ENCODE assay signal across 7 mouse cellular contexts in the genomic region with DNA sequence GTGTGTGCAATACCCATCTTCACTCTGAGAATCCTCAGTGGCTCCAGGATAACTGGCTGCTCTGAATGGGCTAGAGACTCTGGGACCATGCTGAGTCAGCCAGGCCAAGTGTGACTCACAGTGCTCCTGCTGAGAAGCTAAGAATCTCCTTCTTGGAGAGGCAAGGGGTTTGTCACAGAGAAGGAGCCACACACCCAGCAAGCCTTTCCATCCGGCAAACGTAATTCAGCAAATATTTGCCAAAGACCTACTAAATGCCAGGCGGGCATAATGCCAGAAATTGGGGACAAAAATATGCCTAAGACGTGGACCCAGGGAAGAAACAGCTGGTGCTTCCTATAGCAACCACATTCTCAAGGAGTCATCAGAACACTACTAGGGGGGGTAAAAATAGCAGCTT.
DNase-seq lines count a peak whose midpoint lies in the region; ATAC-seq and TF ChIP-seq lines count a peak whose summit lies in the region.

No protein-coding gene starts in this region.

- ATAC-seq in midbrain, embryonic 14.5 days (ENCODE audit: low FRiP score, low TSS enrichment), result no peak
- no peak for ATAC-seq in midbrain, embryonic 16.5 days
- ATAC-seq in intestine, embryonic 15.5 days, result no peak
- ATAC-seq in midbrain, embryonic 11.5 days (ENCODE audit: low FRiP score), result no peak

- H3ac ChIP-seq in myocyte (ENCODE audit: control insufficient read depth, insufficient read length), result no peak overlapping the region

- no peak overlapping the region for H3K4me2 ChIP-seq in midbrain, embryonic 14.5 days (ENCODE audit: low read length)
- H3K4me2 ChIP-seq in midbrain, embryonic 16.5 days (ENCODE audit: low read length), result no peak overlapping the region
- H3K4me2 ChIP-seq in myocyte (ENCODE audit: low read depth), result peak overlapping the region; percentile 71
- H3K4me2 ChIP-seq in intestine, embryonic 15.5 days (replicated peaks), result no peak overlapping the region
- H3K4me2 ChIP-seq in midbrain, embryonic 11.5 days, result no peak overlapping the region

- H3K79me2 ChIP-seq in myocyte (ENCODE audit: control insufficient read depth, insufficient read depth), result peaks cover 4% of the 10 kb centered on the region

- no peak overlapping the region for H3K4me3 ChIP-seq in midbrain, embryonic 14.5 days (replicated peaks; ENCODE audit: low read depth, low read length)
- H3K4me3 ChIP-seq in midbrain, embryonic 16.5 days (ENCODE audit: low read depth, low read length), result no peak overlapping the region
- H3K4me3 ChIP-seq in myocyte, result no peak overlapping the region
- no peak overlapping the region for H3K4me3 ChIP-seq in intestine, embryonic 15.5 days (replicated peaks)
- H3K4me3 ChIP-seq in midbrain, embryonic 11.5 days (ENCODE audit: low read depth, low read length), result no peak overlapping the region

- intact Hi-C loops in gastrocnemius, postnatal 14 days (cut with DNase I; ENCODE audit: low total_unique reads), result no loop called here

- H3K27me3 ChIP-seq in midbrain, embryonic 14.5 days (ENCODE audit: control insufficient read depth, insufficient read depth, low read length), result no peaks in the 10 kb centered on the region
- H3K27me3 ChIP-seq in midbrain, embryonic 16.5 days (ENCODE audit: control insufficient read depth, insufficient read depth, low read depth, low read length), result no peaks in the 10 kb centered on the region
- no peaks in the 10 kb centered on the region for H3K27me3 ChIP-seq in myocyte (ENCODE audit: control insufficient read depth, insufficient read depth, insufficient read length)
- H3K27me3 ChIP-seq in intestine, embryonic 15.5 days (replicated peaks), result no peaks in the 10 kb centered on the region
- no peaks in the 10 kb centered on the region for H3K27me3 ChIP-seq in midbrain, embryonic 11.5 days (ENCODE audit: control insufficient read depth, insufficient read depth, low read length)

- no peak overlapping the region for H3K27ac ChIP-seq in midbrain, embryonic 14.5 days (replicated peaks; ENCODE audit: low read depth, low read length)
- no peak overlapping the region for H3K27ac ChIP-seq in midbrain, embryonic 16.5 days (ENCODE audit: low read length)
- no peak overlapping the region for H3K27ac ChIP-seq in intestine, embryonic 15.5 days
- no peak overlapping the region for H3K27ac ChIP-seq in midbrain, embryonic 11.5 days (ENCODE audit: low read depth, low read length)

- no peaks in the 10 kb centered on the region for H3K4me1 ChIP-seq in midbrain, embryonic 14.5 days (ENCODE audit: control insufficient read depth, insufficient read depth, low read length)
- H3K4me1 ChIP-seq in midbrain, embryonic 16.5 days (ENCODE audit: control insufficient read depth, insufficient read depth, low read length), result no peaks in the 10 kb centered on the region
- H3K4me1 ChIP-seq in intestine, embryonic 15.5 days (replicated peaks), result no peaks in the 10 kb centered on the region
- H3K4me1 ChIP-seq in midbrain, embryonic 11.5 days (ENCODE audit: control insufficient read depth, insufficient read depth, low read length), result no peaks in the 10 kb centered on the region

- peak; percentile 29 for DNase-seq in midbrain, embryonic 14.5 days
- DNase-seq in adrenal gland, postnatal 36 days, result peak; percentile 71 to 78
- DNase-seq in gastrocnemius, postnatal 14 days, result peak; percentile 20
- DNase-seq in midbrain, embryonic 11.5 days (ENCODE audit: low spot score, missing footprints), result no peak

- no peaks in the 10 kb centered on the region for H3K9me3 ChIP-seq in midbrain, embryonic 14.5 days (ENCODE audit: control insufficient read depth, low read length)
- H3K9me3 ChIP-seq in midbrain, embryonic 16.5 days (replicated peaks; ENCODE audit: control insufficient read depth, low read length, poor library complexity, severe bottlenecking), result no peaks in the 10 kb centered on the region; the same call in 1 of the 2 replicates
- no peaks in the 10 kb centered on the region for H3K9me3 ChIP-seq in intestine, embryonic 15.5 days
- no peaks in the 10 kb centered on the region for H3K9me3 ChIP-seq in midbrain, embryonic 11.5 days (ENCODE audit: control insufficient read depth, low read length)

- WGBS in midbrain, embryonic 14.5 days, result 61% methylated on average over 4 of the region's 4 CpGs
- 63% methylated on average over 4 of the region's 4 CpGs for WGBS in midbrain, embryonic 16.5 days
- 48% methylated on average over 4 of the region's 4 CpGs for WGBS in intestine, embryonic 15.5 days
- 76% methylated on average over 4 of the region's 4 CpGs for WGBS in midbrain, embryonic 11.5 days

- no peaks in the 10 kb centered on the region for H3K36me3 ChIP-seq in midbrain, embryonic 14.5 days (ENCODE audit: control insufficient read depth, insufficient read depth, low read length)
- H3K36me3 ChIP-seq in midbrain, embryonic 16.5 days (ENCODE audit: control insufficient read depth, insufficient read depth, low read length), result no peaks in the 10 kb centered on the region
- no peaks in the 10 kb centered on the region for H3K36me3 ChIP-seq in myocyte (ENCODE audit: control insufficient read depth, insufficient read depth)
- H3K36me3 ChIP-seq in intestine, embryonic 15.5 days, result no peaks in the 10 kb centered on the region
- no peaks in the 10 kb centered on the region for H3K36me3 ChIP-seq in midbrain, embryonic 11.5 days (ENCODE audit: control insufficient read depth, insufficient read depth, low read length)

- H3K9ac ChIP-seq in midbrain, embryonic 14.5 days (replicated peaks; ENCODE audit: low read length), result no peak overlapping the region
- no peak overlapping the region for H3K9ac ChIP-seq in midbrain, embryonic 16.5 days (ENCODE audit: low read depth, low read length)
- no peak overlapping the region for H3K9ac ChIP-seq in intestine, embryonic 15.5 days
- H3K9ac ChIP-seq in midbrain, embryonic 11.5 days (ENCODE audit: low read length), result no peak overlapping the region

- no peak for TF ChIP-seq POLR2A in myocyte (IDR thresholded peaks at IDR 0.05; ENCODE audit: insufficient read length, low read depth)

TF ChIP-seq in myocyte, 11 proteins besides CTCF, POLR2A, EP300 and RAD21:
- TF ChIP-seq TCF12 (IDR thresholded peaks at IDR 0.05; ENCODE audit: insufficient read depth, poor library complexity, severe bottlenecking) (no peak), MYOD1 (IDR thresholded peaks at IDR 0.05; ENCODE audit: control insufficient read depth in 1 of 3, insufficient read length in 2 of 3, low read depth in 2 of 3) (peak in 1 of 3 experiments; percentile 40), REST (IDR thresholded peaks at IDR 0.05; ENCODE audit: insufficient read depth, insufficient read length) (no peak), CEBPB (IDR thresholded peaks at IDR 0.05; ENCODE audit: insufficient read depth, poor library complexity, severe bottlenecking) (no peak), SRF (IDR thresholded peaks at IDR 0.05; ENCODE audit: control insufficient read depth, insufficient read length, low read depth) (no peak)
